Mouse (Mus musculus) heart, adult 2 months (tissue): Measurements from ENCODE around the gene Brf1.
A peak's percentile ranks its signal among the peaks of the same experiment; 100 is the strongest.

Experiments used
- CTCF ChIP-seq: fragments of 200-600 bp; IDR thresholded peaks from 2 replicates; pipeline ENCODE4 v1.8.1; 2022; ENCODE audit warnings: antibody characterized with exemption, mild to moderate bottlenecking, moderate library complexity
- EP300 ChIP-seq: fragments of 200-500 bp; IDR thresholded peaks from 2 replicates; pipeline ENCODE4 v1.6.1; 2011; ENCODE audit warnings: low read depth, low read length, control low read depth; ENCODE audit not compliant: insufficient read depth
- POLR2A ChIP-seq: fragments of 200-500 bp; IDR thresholded peaks from 2 replicates; pipeline ENCODE4 v1.6.1; 2011; ENCODE audit warnings: mild to moderate bottlenecking, low read depth, low read length, control low read depth; ENCODE audit not compliant: insufficient read depth

GRCm38 (mm10) chr12:113014561-113015556 lies 14.4 kb upstream of the Brf1 start:
- TF ChIP-seq CTCF (peak; percentile 14; the same call in 1 of the 2 replicates), POLR2A (no peak), EP300 (no peak)
